Mouse (Mus musculus) megakaryocyte progenitor cell, adult 5-6 weeks (primary cell): ENCODE measurements around the gene Fxyd2. TPM values are rescaled to one million over a fixed set of nuclear protein-coding genes. Genes with fewer than 3 reads are reported as not detected.

Experiments
- total RNA-seq, 2 experiments: library from RNA; stranded (forward) in 1 of 2; stranded (reverse) in 1 of 2; fragments of 157-497, 149-512 nt in 1 of 2; fragments of 200-1000 nt in 1 of 2; gene quantifications; 2 replicates each; pipeline versions ENCODE4 v1.2.3 to v1.2.4; 2015 to 2017

Gene Fxyd2
- total RNA-seq, 2 experiments from 2014 or later, result 0.79 to 2.9 TPM

Other genes with a start within 250 kb of the Fxyd2 start
- not detected in 2 replicates for gene BC049352, start 217.7 kb upstream of the Fxyd2 start, total RNA-seq (2015)
- not detected in 2 replicates for gene BC049352, start 217.7 kb upstream of the Fxyd2 start, total RNA-seq (2017)
- 0.05 TPM in 1 of 2 replicates, not detected in the other for gene Tmprss4, start 195.6 kb upstream of the Fxyd2 start, total RNA-seq (2015)
- 0.41 TPM in 1 of 2 replicates, not detected in the other for gene Tmprss4, start 195.6 kb upstream of the Fxyd2 start, total RNA-seq (2017)
- 2.9 and 3.9 TPM in 2 replicates for gene Il10ra, start 130.5 kb upstream of the Fxyd2 start, total RNA-seq (2015)
- 8.1 and 9.2 TPM in 2 replicates for gene Il10ra, start 130.5 kb upstream of the Fxyd2 start, total RNA-seq (2017)
- not detected in 2 replicates for gene Tmprss13, start 80.6 kb upstream of the Fxyd2 start, total RNA-seq (2015)
- gene Tmprss13, start 80.6 kb upstream of the Fxyd2 start, total RNA-seq (2017), result not detected in 2 replicates
- not detected in 2 replicates for gene Fxyd6, start 29.5 kb upstream of the Fxyd2 start, total RNA-seq (2015)
- 0.07 TPM in 1 of 2 replicates, not detected in the other for gene Fxyd6, start 29.5 kb upstream of the Fxyd2 start, total RNA-seq (2017)
- gene Dscaml1, start 27.0 kb downstream of the Fxyd2 start, total RNA-seq (2015), result not detected in 2 replicates
- not detected in 2 replicates for gene Dscaml1, start 27.0 kb downstream of the Fxyd2 start, total RNA-seq (2017)